Mouse (Mus musculus): ENCODE data around the gene Ankrd50.

GRCm38 (mm10) chr3:38436596-38436995, 48.0 kb downstream of the Ankrd50 start:
- no peak for TF ChIP-seq CTCF (IDR thresholded peaks at IDR 0.05; ENCODE audit: control insufficient read depth, insufficient read depth, insufficient replicate concordance, low read depth, low read length)
- TF ChIP-seq POLR2A (IDR thresholded peaks at IDR 0.05; ENCODE audit: control insufficient read depth, low read depth, low read length): no peak

Data from testis, adult 2 months (tissue).